Mouse (Mus musculus) midbrain, embryonic 11.5 days (tissue): ENCODE results near the gene Flt4. TPM values are rescaled to one million over a fixed set of nuclear protein-coding genes. Genes with fewer than 3 reads are reported as not detected.

Source experiments
- ATAC-seq: fragments of 200-750 bp; cut with Nextera tagmentation; 2 replicates; pipeline ENCODE4 v1.8.0; 2017; ENCODE audit warnings: moderate TSS enrichment, moderate library complexity; ENCODE audit not compliant: low FRiP score
- DNase-seq: peaks from one replicate; pipeline ENCODE4 v3.0.0; 2015; ENCODE audit warnings: low spot score; ENCODE audit errors: missing footprints
- H3K27ac ChIP-seq: fragments of 300-500 bp; sonication (generic); 2 replicates; pipeline ENCODE4 v1.5.1; 2014; ENCODE audit warnings: low read depth, low read length
- H3K27me3 ChIP-seq: fragments of 300-500 bp; sonication (generic); 2 replicates; pipeline ENCODE4 v1.6.1; 2014; ENCODE audit warnings: mild to moderate bottlenecking, low read length, moderate library complexity, mixed read lengths; ENCODE audit not compliant: control insufficient read depth, insufficient read depth
- H3K36me3 ChIP-seq: fragments of 300-500 bp; sonication (generic); 2 replicates; pipeline ENCODE4 v1.6.1; 2014; ENCODE audit warnings: mild to moderate bottlenecking, low read length, moderate library complexity, mixed read lengths; ENCODE audit not compliant: control insufficient read depth, insufficient read depth
- H3K4me1 ChIP-seq: fragments of 300-500 bp; sonication (generic); 2 replicates; pipeline ENCODE4 v1.6.1; 2014; ENCODE audit warnings: low read length; ENCODE audit not compliant: control insufficient read depth, insufficient read depth
- H3K4me2 ChIP-seq: fragments of 300-500 bp; sonication (generic); 2 replicates; pipeline ENCODE4 v1.6.1; 2014; ENCODE audit warnings: mild to moderate bottlenecking, moderate library complexity
- H3K4me3 ChIP-seq: fragments of 300-500 bp; sonication (generic); 2 replicates; pipeline ENCODE4 v1.5.1; 2014; ENCODE audit warnings: low read depth, low read length
- H3K9ac ChIP-seq: fragments of 300-500 bp; sonication (generic); 2 replicates; pipeline ENCODE4 v1.6.1; 2014; ENCODE audit warnings: low read length
- H3K9me3 ChIP-seq: fragments of 300-500 bp; sonication (generic); 2 replicates; pipeline ENCODE4 v1.6.1; 2016; ENCODE audit warnings: low read length; ENCODE audit not compliant: control insufficient read depth
- WGBS: fragments of 180-500 bp; shearing (Covaris S2); extraction: QIAGEN DNeasy Blood & Tissue Kit; methylation state at CpG from one replicate; pipeline ENCODE4 v1.1.7; 2014; 5-methylcytosine and 5-hydroxymethylcytosine counted together
- polyA plus RNA-seq: library from polyadenylated mRNA; unstranded; fragments of >200 nt; fragmentation: Nextera tagmentation; extraction: Ambion mirVana; gene quantifications from 2 replicates; pipeline ENCODE4 v1.2.1, GENCODE M21; 2014

Gene Flt4
- polyA plus RNA-seq, 1 experiment from 2014 or later: 2.6 TPM

GRCm38 (mm10) chr11:49702014-49702413 lies 93.0 kb downstream of the Flt4 start:
- H3K36me3 ChIP-seq: peaks cover 26% of the 10 kb centered on the region
- ATAC-seq (no peak), DNase-seq (no peak)
- no peaks in the 10 kb centered on the region for H3K9me3 ChIP-seq
- no peak overlapping the region for H3K4me2 ChIP-seq
- 95% methylated on average over 8 of the region's 8 CpGs for WGBS
- H3K27ac ChIP-seq: no peak overlapping the region
- H3K4me1 ChIP-seq: no peaks in the 10 kb centered on the region
- no peak overlapping the region for H3K4me3 ChIP-seq
- H3K9ac ChIP-seq: no peak overlapping the region
- no peaks in the 10 kb centered on the region for H3K27me3 ChIP-seq

Other genes with a start within 250 kb of the Flt4 start
- gene Olfr1389, start 186.2 kb upstream of the Flt4 start, polyA plus RNA-seq: not detected in 2 replicates
- 0.07 and 0.08 TPM in 2 replicates for gene Olfr1388, start 172.6 kb upstream of the Flt4 start, polyA plus RNA-seq
- gene Olfr1387, start 153.9 kb upstream of the Flt4 start, polyA plus RNA-seq: not detected in 2 replicates
- gene Olfr1386, start 144.2 kb upstream of the Flt4 start, polyA plus RNA-seq: not detected in 2 replicates
- gene Olfr1385, start 120.2 kb upstream of the Flt4 start, polyA plus RNA-seq: not detected in 2 replicates
- gene Olfr1384, start 102.5 kb upstream of the Flt4 start, polyA plus RNA-seq: not detected in 2 replicates
- gene Olfr1383, start 89.6 kb upstream of the Flt4 start, polyA plus RNA-seq: not detected in 2 replicates
- not detected in 2 replicates for gene Olfr1382, start 81.0 kb upstream of the Flt4 start, polyA plus RNA-seq
- not detected in 2 replicates for gene Olfr1381, start 65.8 kb upstream of the Flt4 start, polyA plus RNA-seq
- gene Olfr1380, start 52.4 kb upstream of the Flt4 start, polyA plus RNA-seq: not detected in 2 replicates
- not detected in 2 replicates for gene Scgb3a1, start 54.3 kb downstream of the Flt4 start, polyA plus RNA-seq
- 55.9 and 60.1 TPM in 2 replicates for gene Cnot6, start 103.5 kb downstream of the Flt4 start, polyA plus RNA-seq
- 8.7 and 9.9 TPM in 2 replicates for gene Gfpt2, start 184.9 kb downstream of the Flt4 start, polyA plus RNA-seq
- 41.2 and 44.1 TPM in 2 replicates for gene Mapk9, start 237.5 kb downstream of the Flt4 start, polyA plus RNA-seq